Mouse (Mus musculus): ENCODE results near the gene Gabrb3. TPM values are rescaled to one million over a fixed set of nuclear protein-coding genes. Genes with fewer than 3 reads are reported as not detected.

Gabrb3 gene
- total RNA-seq, 2 experiments from 2014 or later, result 0.05 to 0.06 TPM

GRCm38 (mm10) chr7:57564403-57564802 lies 144.9 kb downstream of the Gabrb3 start:
- intact Hi-C loops (cut with DNase I), result no loop called here
- DNase-seq, result no peak
- H3K27ac ChIP-seq, result no peak overlapping the region
- TF ChIP-seq CTCF (IDR thresholded peaks at IDR 0.05), result no peak
- no peak overlapping the region for H3K4me3 ChIP-seq

- DNase-seq, result peak; percentile 48
- intact Hi-C loops (cut with DNase I), result no loop called here
- H3K4me3 ChIP-seq, result peak overlapping the region; percentile 64
- TF ChIP-seq CTCF (IDR thresholded peaks at IDR 0.05), result no peak
- H3K27ac ChIP-seq, result no peak overlapping the region
Measured at GRCm38 (mm10) chr7:57590451-57591248, 171.2 kb downstream of the Gabrb3 start.

DNA sequence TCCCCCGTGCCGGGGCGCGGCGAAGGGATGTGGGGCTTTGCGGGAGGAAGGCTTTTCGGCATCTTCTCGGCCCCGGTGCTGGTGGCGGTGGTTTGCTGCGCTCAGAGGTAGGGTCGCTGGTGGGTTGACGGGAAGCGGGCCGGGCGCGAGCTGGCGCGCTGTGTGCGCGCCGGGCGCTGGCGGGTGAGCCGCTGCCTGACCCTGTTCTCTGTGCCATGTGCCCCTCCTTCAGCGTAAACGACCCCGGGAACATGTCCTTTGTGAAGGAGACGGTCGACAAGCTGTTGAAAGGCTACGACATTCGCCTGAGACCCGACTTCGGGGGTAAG lies 171.7 kb downstream of the Gabrb3 start:
- no peak for TF ChIP-seq CTCF (IDR thresholded peaks at IDR 0.05)
- H3K4me3 ChIP-seq, result peak overlapping the region; percentile 64
- no peak overlapping the region for H3K27ac ChIP-seq
- no peak for DNase-seq
- intact Hi-C loops (cut with DNase I), result no loop called here

- peak overlapping the region; percentile 64 for H3K4me3 ChIP-seq
- DNase-seq, result peak; percentile 19
- intact Hi-C loops (cut with DNase I), result no loop called here
- H3K27ac ChIP-seq, result no peak overlapping the region
- no peak for TF ChIP-seq CTCF (IDR thresholded peaks at IDR 0.05)
Measured at GRCm38 (mm10) chr7:57591578-57592431, 172.3 kb downstream of the Gabrb3 start.

DNA sequence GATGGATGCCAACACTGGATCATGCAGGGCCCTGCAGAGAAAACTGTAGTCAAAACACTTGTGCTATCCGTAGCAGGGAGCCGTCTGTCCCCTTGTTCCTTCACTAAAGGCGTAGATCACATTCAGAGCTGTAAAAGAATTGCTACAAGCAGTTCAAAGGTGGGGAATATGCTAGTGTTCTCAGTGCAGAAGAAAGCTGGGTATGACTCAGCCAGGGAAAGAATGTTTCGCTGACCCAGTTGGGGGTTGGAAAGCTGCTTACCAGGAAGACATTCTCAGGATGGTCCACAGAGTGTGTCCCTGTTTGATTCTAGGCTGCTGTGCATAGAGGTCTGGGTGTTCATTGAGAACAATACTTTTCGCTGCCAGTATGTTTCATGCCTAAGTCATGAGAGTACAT lies 177.8 kb downstream of the Gabrb3 start:
- intact Hi-C loops (cut with DNase I), result no loop called here

GRCm38 (mm10) chr7:57618697-57619096 lies 199.2 kb downstream of the Gabrb3 start:
- intact Hi-C loops (cut with DNase I), result no loop called here
- H3K4me3 ChIP-seq, result no peak overlapping the region

More for the DNA sequence above, 177.8 kb downstream of the Gabrb3 start:
- Histone ChIP-seq H3K4me3 (no peak overlapping the region), H3K27ac (no peak overlapping the region)
- no peak for TF ChIP-seq CTCF (IDR thresholded peaks at IDR 0.05)
- no peak for DNase-seq

GRCm38 (mm10) chr7:57620036-57620435 lies 200.5 kb downstream of the Gabrb3 start:
- intact Hi-C loops (cut with DNase I), result no loop called here
- TF ChIP-seq CTCF (IDR thresholded peaks at IDR 0.05), result no peak
- no peak overlapping the region for H3K27ac ChIP-seq
- H3K4me3 ChIP-seq, result no peak overlapping the region
- no peak for DNase-seq

More at GRCm38 (mm10) chr7:57618697-57619096, 199.2 kb downstream of the Gabrb3 start:
- DNase-seq, result no peak
- no peak overlapping the region for H3K27ac ChIP-seq
- TF ChIP-seq CTCF (IDR thresholded peaks at IDR 0.05), result no peak

DNA sequence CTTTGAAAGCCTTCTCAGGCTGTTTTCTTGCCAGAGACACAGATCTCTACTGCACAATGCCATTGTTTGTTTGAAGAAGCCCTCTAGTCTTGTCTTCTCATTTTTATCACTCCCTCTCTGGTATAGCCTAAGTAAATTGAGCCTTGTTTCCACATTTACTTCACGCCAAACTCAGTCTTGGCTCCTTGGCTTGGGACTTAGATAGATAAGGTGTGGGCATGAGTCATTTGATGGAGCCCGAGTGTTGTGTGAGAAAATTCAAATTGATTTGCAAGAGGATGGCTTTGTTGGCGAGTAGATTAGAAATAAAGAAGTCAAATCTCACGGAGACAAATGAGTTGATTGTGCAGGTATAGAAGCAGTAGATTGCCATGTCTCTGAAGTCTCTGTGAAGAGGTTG lies 204.2 kb downstream of the Gabrb3 start:
- intact Hi-C loops (cut with DNase I), result no loop called here
- no peak for DNase-seq
- no peak overlapping the region for H3K27ac ChIP-seq
- TF ChIP-seq CTCF (IDR thresholded peaks at IDR 0.05), result no peak
- no peak overlapping the region for H3K4me3 ChIP-seq

DNA sequence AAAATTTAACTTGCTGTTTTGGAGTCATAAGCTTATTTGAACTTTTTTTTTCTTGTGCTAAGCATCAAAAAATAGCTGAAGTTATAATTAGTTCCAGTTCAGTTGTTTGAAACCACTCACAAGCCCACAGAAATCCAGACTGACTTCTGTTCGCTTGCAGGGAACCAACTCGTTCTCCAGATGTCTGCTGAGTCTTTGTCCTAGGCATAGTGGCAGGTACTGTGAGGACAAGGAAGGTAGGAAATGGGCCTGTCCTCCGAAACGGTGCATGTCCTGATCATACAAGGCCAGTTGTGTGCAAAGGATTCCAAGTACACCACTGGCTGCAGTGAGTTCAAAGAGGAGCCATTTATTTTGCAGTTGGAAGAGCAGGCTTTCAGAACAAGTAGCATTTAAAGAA lies 215.5 kb downstream of the Gabrb3 start:
- H3K4me3 ChIP-seq, result no peak overlapping the region
- no peak for DNase-seq
- TF ChIP-seq CTCF (IDR thresholded peaks at IDR 0.05), result no peak
- no peak overlapping the region for H3K27ac ChIP-seq
- intact Hi-C loops (cut with DNase I), result no loop called here

DNA sequence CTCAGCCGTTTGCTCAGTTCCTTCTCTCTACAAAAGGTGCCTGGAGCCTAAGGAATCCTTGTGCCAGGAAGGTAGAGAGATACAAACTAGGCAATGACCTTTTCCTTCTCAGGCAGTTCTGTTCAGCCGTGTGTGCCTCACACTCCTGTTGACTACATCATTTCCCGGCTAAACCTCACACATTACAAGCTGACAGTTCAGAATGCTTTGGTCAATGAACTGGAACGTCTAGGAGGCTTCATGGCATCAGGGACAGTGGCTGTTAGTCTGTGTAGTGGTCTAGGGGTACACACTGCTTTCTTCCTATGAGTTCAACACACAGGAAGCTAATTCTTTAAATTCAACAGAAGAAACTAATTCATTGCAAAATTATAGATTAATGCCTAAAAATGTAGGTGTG lies 216.2 kb downstream of the Gabrb3 start:
- intact Hi-C loops (cut with DNase I), result no loop called here
- TF ChIP-seq CTCF (IDR thresholded peaks at IDR 0.05), result no peak
- no peak overlapping the region for H3K27ac ChIP-seq
- DNase-seq, result no peak
- H3K4me3 ChIP-seq, result no peak overlapping the region

DNA sequence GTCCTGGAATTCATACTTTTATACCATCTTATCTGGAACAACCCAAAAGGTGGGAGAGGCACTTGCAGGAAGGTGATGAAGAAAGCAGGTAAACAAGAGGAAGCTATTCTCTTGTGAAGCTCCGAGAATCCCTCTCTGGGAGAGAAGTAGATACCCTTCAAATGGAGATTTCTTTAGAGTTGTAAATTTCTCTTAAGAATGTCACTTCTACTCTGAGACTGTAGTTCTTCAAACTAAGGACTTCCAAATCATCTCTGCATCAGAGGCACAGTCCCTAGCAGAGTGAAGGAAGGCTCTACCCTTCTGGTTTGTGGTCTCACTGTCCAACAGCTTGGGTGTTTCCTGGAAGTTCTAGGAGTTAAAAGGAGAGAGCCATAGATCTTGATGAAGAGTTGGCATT lies 221.3 kb downstream of the Gabrb3 start:
- no peak for DNase-seq
- intact Hi-C loops (cut with DNase I), result no loop called here
- Histone ChIP-seq H3K4me3 (no peak overlapping the region), H3K27ac (no peak overlapping the region)
- TF ChIP-seq CTCF (IDR thresholded peaks at IDR 0.05), result no peak

GRCm38 (mm10) chr7:57647345-57647744 lies 227.9 kb downstream of the Gabrb3 start:
- intact Hi-C loops (cut with DNase I), result no loop called here
- DNase-seq, result no peak
- no peak for TF ChIP-seq CTCF (IDR thresholded peaks at IDR 0.05)
- H3K4me3 ChIP-seq, result no peak overlapping the region
- no peak overlapping the region for H3K27ac ChIP-seq

- DNase-seq, result no peak
- H3K4me3 ChIP-seq, result no peak overlapping the region
- no peak for TF ChIP-seq CTCF (IDR thresholded peaks at IDR 0.05)
- H3K27ac ChIP-seq, result no peak overlapping the region
- intact Hi-C loops (cut with DNase I), result no loop called here
Measured at GRCm38 (mm10) chr7:57648136-57648755, 228.8 kb downstream of the Gabrb3 start.
